Mouse (Mus musculus) layer of hippocampus, postnatal 10 days (tissue): ENCODE results near the gene Vps33b. TPM values are rescaled to one million over a fixed set of nuclear protein-coding genes. Genes with fewer than 3 reads are reported as not detected.

Experiments
- DNase-seq, 2 experiments: peaks; one replicate each; pipeline ENCODE4 v3.0.0; 2021; ENCODE audit warnings: low spot score in 2 of 2
- total RNA-seq, 2 experiments: library from RNA; stranded (reverse); gene quantifications; 2 replicates each; pipeline ENCODE4 v1.2.3; 2021

Gene Vps33b
- total RNA-seq, 2 experiments from 2014 or later: 23.0 to 25.6 TPM

GRCm38 (mm10) chr7:80267764-80268163, 1.7 kb upstream of the Vps33b start:
- DNase-seq: no peak

DNA sequence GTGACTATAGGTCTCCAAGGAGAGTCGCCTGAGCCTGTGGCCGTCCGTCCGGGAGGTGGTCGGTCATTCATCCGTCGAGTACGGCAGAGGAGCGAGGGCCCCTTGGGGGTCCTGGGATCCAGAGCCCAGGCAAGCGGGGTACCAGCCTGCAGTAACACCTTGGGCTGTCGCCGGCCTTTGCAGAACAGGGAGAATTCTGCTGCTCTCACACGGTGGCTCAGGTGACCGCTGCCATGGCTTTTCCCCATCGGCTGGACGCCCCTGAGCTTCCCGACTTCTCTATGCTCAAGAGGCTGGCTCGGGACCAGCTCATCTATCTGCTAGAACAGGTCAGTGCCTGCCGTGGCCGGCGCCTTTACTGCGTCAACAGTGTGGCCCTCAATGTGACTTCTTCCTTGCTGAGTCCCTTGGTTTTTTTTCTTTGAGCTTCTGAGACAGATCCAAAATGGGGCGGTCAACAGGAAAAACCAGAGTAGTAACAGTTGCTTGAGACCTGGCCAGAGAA, 354 bp downstream of the Vps33b start:
- DNase-seq: no peak

DNA sequence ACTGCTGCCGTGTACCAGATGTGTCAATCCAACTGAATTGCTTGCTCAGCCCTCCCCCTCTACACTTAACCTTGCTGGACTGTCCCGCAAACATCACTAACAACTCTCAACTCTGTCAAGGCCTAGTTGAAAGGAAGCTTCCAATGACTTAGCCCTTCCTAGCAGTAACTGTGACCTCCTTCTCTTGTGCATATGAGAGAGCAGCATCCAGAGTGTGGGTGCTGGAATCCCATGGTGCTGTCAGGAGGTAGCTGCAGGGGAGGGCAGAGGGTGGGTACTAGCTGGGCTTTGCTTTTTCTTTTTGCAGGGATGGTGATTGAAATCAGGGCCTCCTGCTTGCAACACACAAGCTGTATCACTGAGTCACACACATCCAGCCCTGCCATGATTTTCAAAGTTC, 4.0 kb downstream of the Vps33b start:
- DNase-seq: no peak

- no peak for DNase-seq
These were observed 6.9 kb downstream of the Vps33b start for GRCm38 (mm10) chr7:80276374-80276773.

- DNase-seq: no peak
These were observed 10.6 kb downstream of the Vps33b start for GRCm38 (mm10) chr7:80280032-80280431.

- DNase-seq: no peak
These were observed 11.5 kb downstream of the Vps33b start for GRCm38 (mm10) chr7:80280998-80281397.

- no peak for DNase-seq
These were observed 12.2 kb downstream of the Vps33b start for GRCm38 (mm10) chr7:80281646-80282045.

DNA sequence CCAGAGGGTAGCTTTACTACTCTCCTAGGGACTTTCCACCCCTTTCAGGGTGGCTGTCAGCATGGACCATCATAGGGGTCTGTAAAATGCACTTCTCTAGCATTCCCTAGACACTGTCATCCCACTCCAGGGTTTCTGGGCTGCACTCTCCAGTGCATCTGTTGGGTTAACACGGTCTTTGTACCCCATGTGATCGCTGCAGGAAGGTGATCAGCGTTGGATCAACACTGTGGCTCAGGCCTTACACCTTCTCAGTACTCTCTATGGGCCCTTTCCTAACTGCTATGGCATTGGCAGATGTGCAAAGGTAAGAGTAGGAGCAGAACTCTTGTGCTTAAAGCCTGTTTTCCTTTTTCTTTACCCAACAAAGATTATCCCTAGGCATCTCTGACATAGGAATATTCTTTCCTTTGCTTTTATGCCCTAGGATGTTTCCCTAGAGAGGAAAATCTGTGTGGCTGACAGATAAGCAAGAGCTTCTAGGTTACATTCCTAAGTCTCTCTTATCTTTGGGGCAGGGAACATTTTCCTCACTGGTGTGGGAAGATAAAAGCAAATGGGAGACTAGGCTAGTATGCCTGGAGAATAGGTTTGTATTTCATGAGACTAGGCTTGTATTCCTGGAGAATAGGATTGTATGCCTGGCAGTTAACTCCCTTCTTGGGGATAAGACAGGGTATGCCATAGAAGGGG, 13.9 kb downstream of the Vps33b start:
- no peak for DNase-seq

- DNase-seq: no peak
These were observed 14.9 kb downstream of the Vps33b start for GRCm38 (mm10) chr7:80284391-80284790.

DNA sequence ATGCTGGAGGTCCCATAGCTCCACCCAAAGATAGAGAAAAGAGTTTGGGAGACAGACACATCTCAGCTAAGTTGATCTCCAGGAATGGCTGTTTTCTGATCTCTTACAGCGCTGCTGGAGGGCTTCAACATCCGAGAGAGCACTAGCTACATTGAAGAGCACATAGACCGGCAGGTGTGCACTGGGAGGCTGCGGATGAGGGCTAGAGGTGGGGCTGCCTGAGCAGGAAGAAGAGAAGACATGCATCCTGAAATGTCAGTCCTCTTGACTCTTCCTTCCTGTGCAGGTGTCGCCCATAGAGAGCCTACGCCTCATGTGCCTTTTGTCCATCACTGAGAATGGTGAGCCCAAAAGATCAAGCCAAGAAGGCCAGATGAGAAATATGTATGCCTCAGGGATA, 16.3 kb downstream of the Vps33b start:
- no peak for DNase-seq

- DNase-seq: no peak
These were observed 18.3 kb downstream of the Vps33b start for GRCm38 (mm10) chr7:80287736-80288135.

GRCm38 (mm10) chr7:80294062-80294763, 24.8 kb downstream of the Vps33b start, which contains the start of gene Prc1:
TSS of gene Prc1 (plus strand) at chr7:80294450.
- DNase-seq: peak; percentile 99

DNA sequence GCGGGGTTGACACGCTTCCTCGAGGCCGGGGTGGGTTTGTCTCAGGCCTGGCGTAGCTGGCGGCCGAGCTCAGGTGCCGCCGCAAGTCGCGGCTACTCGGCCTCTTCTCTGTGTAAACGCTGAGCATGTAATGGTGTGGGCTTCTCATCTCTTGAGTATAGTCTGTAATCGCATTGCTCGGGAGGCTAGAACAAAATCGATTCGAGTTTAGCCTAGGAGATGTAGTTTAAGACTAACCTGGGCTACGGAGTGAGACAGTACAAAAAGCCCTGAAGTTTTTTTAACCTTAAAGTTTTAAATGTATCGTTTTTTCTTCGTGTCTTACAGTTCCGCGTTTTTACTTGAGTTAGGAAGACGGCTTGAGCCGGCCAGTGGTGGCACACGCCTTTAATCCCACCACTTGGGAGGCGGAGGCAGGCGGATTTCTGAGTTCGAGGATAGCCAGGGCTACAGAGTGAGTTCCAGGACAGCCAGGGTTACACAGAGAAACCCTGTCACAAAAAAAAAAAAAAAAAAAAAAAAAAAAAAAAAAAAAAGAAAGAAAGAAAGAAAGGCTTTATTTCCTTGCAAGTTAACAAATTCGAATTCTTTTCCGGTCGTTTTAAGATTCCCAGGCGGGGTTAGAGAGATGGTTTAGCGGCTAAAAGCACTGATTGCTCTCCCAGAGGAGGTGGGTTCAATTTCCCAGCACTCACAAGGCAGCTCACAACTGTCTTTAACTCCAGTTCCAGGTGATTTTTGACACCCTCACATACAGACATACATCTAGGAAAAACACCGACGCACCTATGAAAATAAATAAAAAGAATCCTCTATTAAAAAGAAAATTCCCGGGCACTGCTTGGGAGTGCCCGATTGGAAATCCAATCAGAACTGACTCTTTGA, 25.6 kb downstream of the Vps33b start:
- DNase-seq: no peak

DNA sequence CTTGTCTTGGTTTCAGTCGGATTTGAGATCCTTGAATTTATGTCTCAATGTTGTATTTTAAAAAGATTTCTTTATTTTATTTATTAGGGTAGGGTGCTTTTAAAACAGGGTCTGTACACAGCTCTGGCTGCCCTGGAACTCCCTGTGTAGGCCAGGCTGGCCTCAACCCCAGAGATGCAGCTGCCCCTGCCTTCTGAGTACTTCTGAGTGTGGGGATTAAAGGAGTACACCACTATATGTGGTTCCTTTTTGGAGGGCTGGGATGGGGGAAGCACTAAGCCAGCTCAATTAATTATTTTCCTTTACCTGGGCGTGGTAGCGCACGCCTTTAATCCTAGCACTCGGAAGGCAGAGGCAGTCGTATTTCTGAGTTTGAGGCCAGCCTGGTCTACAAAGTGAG, 27.0 kb downstream of the Vps33b start:
- DNase-seq: no peak

- DNase-seq: no peak
These were observed 27.6 kb downstream of the Vps33b start for GRCm38 (mm10) chr7:80297041-80297440.

DNA sequence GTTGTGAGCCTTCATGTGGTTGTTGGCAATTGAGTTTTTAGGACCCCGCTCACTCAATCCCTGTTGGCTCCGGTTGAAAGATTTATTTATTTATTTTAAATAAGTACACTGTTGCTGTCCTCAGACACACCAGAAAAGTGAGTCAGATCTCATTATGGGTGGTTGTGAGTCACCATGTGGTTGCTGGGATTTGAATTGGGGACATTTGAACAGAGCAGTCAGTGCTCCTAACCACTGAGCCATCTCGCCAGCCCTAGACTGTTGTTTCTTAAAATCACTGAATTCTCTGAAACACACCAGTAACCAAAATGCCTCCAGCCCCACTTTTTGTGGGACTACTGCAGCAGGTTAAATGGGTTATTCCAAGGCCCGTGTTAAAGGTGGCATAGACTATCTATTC, 29.3 kb downstream of the Vps33b start:
- no peak for DNase-seq

DNA sequence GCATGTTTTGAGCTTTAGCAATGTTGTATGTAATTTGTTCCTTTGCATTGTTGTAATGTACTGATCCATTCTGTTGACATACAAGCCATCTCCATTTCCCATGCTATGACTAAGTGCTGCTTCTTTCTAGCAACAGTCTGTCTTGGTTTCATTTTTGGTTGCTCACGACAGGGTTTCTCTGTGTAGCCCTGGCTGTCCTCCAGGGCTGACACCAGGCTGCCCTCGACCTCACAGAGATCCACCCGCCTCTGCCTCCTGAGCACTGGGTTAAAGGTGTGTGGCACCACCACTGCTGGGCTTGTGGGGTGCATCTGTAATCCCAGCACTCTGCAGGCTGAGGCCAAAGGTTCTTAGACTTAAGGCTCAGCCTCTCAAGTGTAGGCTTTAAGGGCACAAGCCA, 30.1 kb downstream of the Vps33b start:
- DNase-seq: no peak

DNA sequence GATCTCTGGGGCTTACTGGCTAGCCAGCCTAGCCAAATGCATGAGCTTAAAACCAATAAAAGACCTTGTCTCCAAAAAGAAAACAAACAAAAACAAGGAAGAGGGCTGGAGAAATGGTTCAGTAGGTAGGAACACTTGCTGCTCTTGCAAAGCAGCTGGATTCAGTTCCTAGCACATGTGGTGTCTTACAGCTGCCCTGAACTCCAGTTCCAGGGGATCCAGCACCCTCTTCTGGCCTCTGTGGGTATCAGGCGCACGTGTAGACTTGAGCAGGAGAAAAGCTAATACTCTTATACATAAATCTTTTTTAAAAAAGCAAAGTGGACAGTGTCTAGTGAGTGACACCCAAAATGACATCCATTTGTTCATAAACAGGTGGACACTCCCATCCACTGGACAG, 32.1 kb downstream of the Vps33b start:
- DNase-seq: no peak

GRCm38 (mm10) chr7:80307766-80308165, 38.3 kb downstream of the Vps33b start:
- no peak for DNase-seq

DNA sequence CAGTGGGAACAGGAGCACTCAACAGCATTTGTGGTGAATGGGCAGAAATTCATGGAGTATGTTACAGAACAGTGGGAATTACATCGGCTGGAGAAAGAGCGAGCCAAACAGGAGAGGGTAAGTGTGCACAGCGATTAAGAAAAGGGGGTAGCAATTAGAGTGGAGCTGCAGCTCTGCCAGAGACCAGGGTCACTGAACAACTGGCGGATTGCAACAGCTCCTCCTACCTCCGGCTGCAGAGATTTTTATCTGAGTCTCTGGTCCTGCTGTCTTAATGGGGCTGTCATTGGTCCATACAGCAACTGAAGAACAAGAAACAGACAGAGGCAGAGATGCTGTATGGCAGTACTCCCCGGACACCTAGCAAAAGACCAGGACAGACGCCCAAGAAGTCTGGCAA, 41.3 kb downstream of the Vps33b start:
- DNase-seq: no peak

DNA sequence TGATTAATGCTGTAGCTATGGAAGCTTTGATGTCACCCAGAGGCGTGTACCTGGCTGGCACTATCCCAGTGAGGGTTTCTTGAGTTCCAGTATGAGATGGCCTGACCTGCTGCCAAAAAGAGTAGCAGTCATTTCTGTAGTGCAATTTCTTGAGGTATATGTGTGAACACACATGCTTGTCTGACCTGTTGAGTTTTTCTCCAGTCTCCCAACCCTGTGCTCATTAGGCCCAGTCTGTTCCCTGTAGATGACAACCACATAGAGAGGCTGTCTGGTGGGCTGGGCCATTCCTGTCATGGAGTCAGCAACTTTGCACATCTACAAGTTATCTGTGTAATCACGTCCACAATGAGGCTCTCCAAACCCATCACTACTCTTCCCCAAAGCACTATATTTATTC, 46.3 kb downstream of the Vps33b start:
- DNase-seq: no peak
